Mouse (Mus musculus) thymus, adult 18-20 months (tissue): ENCODE data around the gene Ankrd28.
"Not testable (repeated sequence)": the region's sequence is repeated elsewhere in the genome, so short reads cannot be mapped to it uniquely, and the experiment has no call there.

Experiments used
- DNase-seq, 2 experiments: peaks; one replicate each; pipeline ENCODE4 v3.0.0; 2022; ENCODE audit warnings: mixed read lengths in 2 of 2

The Ankrd28 gene

GRCm38 (mm10) chr14:31790797-31791196, 39.7 kb downstream of the Ankrd28 start:
- no peak for DNase-seq

GRCm38 (mm10) chr14:31786906-31787305, 43.5 kb downstream of the Ankrd28 start:
- no peak for DNase-seq

- DNase-seq, result no peak
These were observed 44.8 kb downstream of the Ankrd28 start for GRCm38 (mm10) chr14:31785681-31786080.

GRCm38 (mm10) chr14:31784975-31785374, 45.5 kb downstream of the Ankrd28 start:
- no peak for DNase-seq

- DNase-seq, result peak; percentile 21 to 44
These were observed 49.0 kb downstream of the Ankrd28 start for GRCm38 (mm10) chr14:31781309-31782049.

GRCm38 (mm10) chr14:31780412-31781233, 49.8 kb downstream of the Ankrd28 start:
- DNase-seq, result no peak

- no peak for DNase-seq
These were observed 56.9 kb downstream of the Ankrd28 start for GRCm38 (mm10) chr14:31773518-31773917.

GRCm38 (mm10) chr14:31772251-31772650, 58.2 kb downstream of the Ankrd28 start:
- no peak for DNase-seq

GRCm38 (mm10) chr14:31768531-31768930, 61.9 kb downstream of the Ankrd28 start:
- no peak for DNase-seq

GRCm38 (mm10) chr14:31764083-31764482, 66.4 kb downstream of the Ankrd28 start:
- DNase-seq, result no peak

- DNase-seq, result peak in 1 of 2 experiments; percentile 10
These were observed 68.7 kb downstream of the Ankrd28 start for GRCm38 (mm10) chr14:31761727-31762126.

GRCm38 (mm10) chr14:31759195-31759594, 71.3 kb downstream of the Ankrd28 start:
- DNase-seq, result no peak

- not testable (repeated sequence) for DNase-seq
These were observed 72.0 kb downstream of the Ankrd28 start for GRCm38 (mm10) chr14:31758410-31758809.

- DNase-seq, result no peak
These were observed 82.1 kb downstream of the Ankrd28 start for GRCm38 (mm10) chr14:31748239-31748873.

GRCm38 (mm10) chr14:31742523-31742922, 87.9 kb downstream of the Ankrd28 start:
- DNase-seq, result no peak

- DNase-seq, result no peak
These were observed 95.6 kb downstream of the Ankrd28 start for GRCm38 (mm10) chr14:31734811-31735210.

- no peak for DNase-seq
These were observed 102.9 kb downstream of the Ankrd28 start for GRCm38 (mm10) chr14:31727522-31727921.

GRCm38 (mm10) chr14:31722746-31723145, 107.7 kb downstream of the Ankrd28 start:
- no peak for DNase-seq

GRCm38 (mm10) chr14:31721256-31721655, 109.2 kb downstream of the Ankrd28 start:
- DNase-seq, result no peak

- DNase-seq, result no peak
These were observed 112.1 kb downstream of the Ankrd28 start for GRCm38 (mm10) chr14:31718332-31718731.

- no peak for DNase-seq
These were observed 113.1 kb downstream of the Ankrd28 start for GRCm38 (mm10) chr14:31717360-31717759.

- no peak for DNase-seq
These were observed 114.8 kb downstream of the Ankrd28 start for GRCm38 (mm10) chr14:31715669-31716068.

- no peak for DNase-seq
These were observed 121.1 kb downstream of the Ankrd28 start for GRCm38 (mm10) chr14:31709343-31709742.
